ENCODE assay signal across 20 mouse cellular contexts in the genomic region with DNA sequence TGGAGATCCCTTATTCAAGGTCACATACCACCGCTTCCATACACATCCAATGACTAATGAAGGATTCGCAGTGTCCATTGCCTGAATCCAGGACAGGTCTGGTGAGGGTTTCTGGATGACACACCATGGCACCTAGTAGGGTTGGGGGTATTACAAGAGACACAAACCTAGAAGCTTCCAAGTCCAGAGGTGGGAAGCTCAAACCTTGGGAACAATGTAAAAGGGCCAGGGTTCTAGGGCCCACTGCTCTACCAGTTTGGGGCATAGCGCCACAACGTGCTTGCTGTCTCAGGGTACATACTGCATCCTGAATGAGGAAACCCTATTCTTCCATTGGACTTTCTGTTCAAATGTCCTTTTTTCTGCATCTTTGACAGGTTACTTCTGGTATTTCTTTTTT. TPM values are rescaled to one million over a fixed set of nuclear protein-coding genes. Genes with fewer than 3 reads are reported as not detected.
"Had no signal": no experiment of that assay in that cellular context is flagged by ENCODE, and none has a peak within 500 bp of the region (broad histone marks: within the 10 kb centered on the region; RNA-seq: fewer than 3 reads in every experiment).

No protein-coding gene starts in this region.

- H3K27me3 ChIP-seq: limb, embryonic 13.5 days; midbrain, embryonic 13.5 days; neural tube, embryonic 12.5 days had no signal

- DNase-seq: kidney, adult 9 months; kidney, postnatal 10 days; kidney, postnatal 4 days; left cerebral cortex, postnatal 4 days; lung, adult 18-20 months; retina, postnatal 1 day; right cerebral cortex, postnatal 4 days; spleen, adult 18-20 months had no signal

- H3K4me1 ChIP-seq: limb, embryonic 13.5 days; midbrain, embryonic 13.5 days; neural tube, embryonic 12.5 days had no signal

- H3K9ac ChIP-seq: limb, embryonic 13.5 days; liver, embryonic 14.5 days; midbrain, embryonic 13.5 days; neural tube, embryonic 12.5 days had no signal

- H3K4me3 ChIP-seq: layer of hippocampus, adult 2 months; limb, embryonic 13.5 days; midbrain, embryonic 13.5 days; neural tube, embryonic 12.5 days had no signal

- ATAC-seq: midbrain, embryonic 13.5 days had no signal

- H3K27ac ChIP-seq: layer of hippocampus, adult 2 months; limb, embryonic 13.5 days; liver, embryonic 14.5 days; midbrain, embryonic 13.5 days; neural tube, embryonic 12.5 days had no signal

- H3K9me3 ChIP-seq: limb, embryonic 13.5 days; midbrain, embryonic 13.5 days; neural tube, embryonic 12.5 days had no signal

- H3K4me2 ChIP-seq: limb, embryonic 13.5 days; midbrain, embryonic 13.5 days; neural tube, embryonic 12.5 days had no signal

RNA-seq across cellular contexts. Expression of a gene that starts 8.8 kb away (rescaled TPM):
- total RNA-seq: left cerebral cortex, postnatal 10 days; megakaryocyte-erythroid progenitor cell, adult 5-6 weeks had no signal
- polyA plus RNA-seq: liver, embryonic 14.5 days; midbrain, embryonic 13.5 days had no signal

RNA-seq across cellular contexts. Expression of a gene that starts 41.0 kb away (rescaled TPM):
- total RNA-seq: liver, adult 2 months; megakaryocyte-erythroid progenitor cell, adult 5-6 weeks; neutrophil, adult 5-6 weeks had no signal
- polyA plus RNA-seq: liver, adult 2 months had no signal

RNA-seq across cellular contexts. Expression of a gene that starts 41.6 kb away (rescaled TPM):
- total RNA-seq: layer of hippocampus, adult 2 months; layer of hippocampus, postnatal 10 days; left cerebral cortex, postnatal 10 days; liver, adult 2 months; megakaryocyte-erythroid progenitor cell, adult 5-6 weeks; neutrophil, adult 5-6 weeks had no signal
- polyA plus RNA-seq: liver, adult 2 months; liver, embryonic 14.5 days; lung, embryonic 16.5 days; neural tube, embryonic 12.5 days; stomach, embryonic 16.5 days had no signal
